Mouse (Mus musculus): Measurements from ENCODE around the gene Braf. TPM values are rescaled to one million over a fixed set of nuclear protein-coding genes. Genes with fewer than 3 reads are reported as not detected.

Braf gene
- total RNA-seq, 2 experiments from 2014 or later: 36.6 to 41.1 TPM

- DNase-seq (ENCODE audit: low spot score in 2 of 2): peak; percentile 60 to 64
These were observed 167.5 kb downstream of the Braf start, which contains the start of gene Dennd2a for GRCm38 (mm10) chr6:39557723-39558261. Gene Dennd2a (minus strand): TSS chr6:39557867.

DNA sequence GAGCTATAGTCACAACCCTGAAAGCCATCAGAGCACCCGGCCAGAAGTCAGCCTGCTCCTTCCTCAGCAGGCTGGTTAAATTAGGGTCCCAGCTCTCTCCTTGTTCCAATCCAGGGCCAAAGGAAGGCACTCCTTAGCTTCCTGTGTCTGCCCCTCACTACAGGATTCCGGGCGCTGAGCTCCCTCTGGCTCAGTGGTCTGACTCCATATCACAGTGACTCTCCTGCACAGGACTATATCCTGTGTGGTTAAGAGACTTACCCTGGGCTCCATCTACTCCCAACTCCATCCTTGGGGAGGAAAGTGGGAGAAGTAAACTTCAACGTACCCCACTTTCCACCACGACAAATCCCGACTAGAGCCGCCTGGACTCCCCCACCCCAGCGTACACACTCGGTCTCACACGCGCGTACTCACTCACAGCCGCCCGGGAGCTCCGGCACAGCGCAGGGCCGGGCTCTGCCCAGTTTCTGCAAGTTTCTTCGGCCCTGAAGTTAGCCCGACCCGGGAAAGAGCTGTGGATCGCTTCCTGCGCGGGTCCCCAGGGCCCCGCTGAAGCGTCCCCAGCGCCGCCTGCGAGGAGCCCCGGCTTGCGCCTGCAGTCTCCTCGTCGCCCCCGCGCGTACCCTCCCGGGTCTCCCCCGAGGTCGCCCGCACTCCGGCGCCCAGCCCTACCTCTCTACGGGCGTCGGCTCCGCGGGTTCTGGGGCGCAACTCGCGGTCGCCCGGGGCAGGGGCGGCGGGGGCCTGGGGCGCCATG lies 168.2 kb downstream of the Braf start:
- peak; percentile 42 to 46 for DNase-seq (ENCODE audit: low spot score in 2 of 2)

DNA sequence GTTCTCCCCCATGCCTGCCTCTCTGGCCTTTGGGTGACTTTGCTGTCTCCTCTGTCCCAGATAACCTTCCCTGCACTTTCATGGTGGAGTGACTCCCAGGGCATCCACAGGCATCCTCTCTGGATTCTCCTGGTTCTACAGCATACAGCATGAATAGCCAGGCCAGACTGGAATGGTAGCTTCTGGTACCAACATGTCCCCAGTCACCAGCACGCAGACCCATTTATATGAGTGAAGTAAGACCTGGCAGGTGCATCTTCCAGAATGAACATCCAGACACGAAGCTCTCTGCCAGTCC lies 169.7 kb downstream of the Braf start:
- no peak for DNase-seq (ENCODE audit: low spot score in 2 of 2)

DNA sequence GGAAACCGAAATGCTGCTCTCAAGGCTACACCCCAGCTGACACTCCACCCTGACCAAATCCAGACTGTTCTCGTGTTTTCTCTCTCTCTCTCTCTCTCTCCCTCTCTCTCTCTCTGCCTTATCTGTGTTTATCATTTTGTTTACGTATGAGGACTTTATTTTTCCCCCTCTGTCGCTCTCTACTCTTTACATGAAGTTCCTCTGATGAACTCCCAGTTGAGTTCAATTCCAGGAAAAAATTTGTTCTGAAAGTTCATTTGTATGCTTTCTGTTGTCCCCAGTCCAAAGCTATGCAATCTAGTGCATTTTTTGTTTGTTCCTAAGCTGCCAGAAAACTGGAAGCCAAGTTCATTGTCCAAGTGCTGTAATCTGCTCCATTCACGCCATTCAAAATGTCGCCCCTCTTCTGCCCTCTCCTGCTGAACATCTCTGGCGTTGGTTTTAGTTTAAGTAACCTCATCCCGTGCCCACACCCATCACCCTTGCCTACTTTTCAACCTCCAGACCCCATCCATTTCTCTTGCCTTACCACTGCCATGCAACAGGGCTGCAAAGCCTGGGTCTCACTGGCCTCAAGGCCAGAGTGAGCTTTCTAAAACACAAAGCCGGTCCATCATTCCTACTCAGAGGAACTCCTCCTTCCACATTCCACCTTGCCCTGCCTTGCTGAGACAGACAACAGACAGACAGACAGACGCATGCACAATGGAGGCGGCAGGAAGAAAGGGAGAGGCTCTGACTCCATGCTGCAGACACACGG lies 170.2 kb downstream of the Braf start:
- no peak for DNase-seq (ENCODE audit: low spot score in 2 of 2)

Other genes with a start within 250 kb of the Braf start
- gene Dennd2a, start 167.6 kb downstream of the Braf start, total RNA-seq (2021): 10 to 100 TPM in 1 of 2 experiments, 1 to 10 TPM in 1; 6.2 to 10.8 TPM
- 10 to 100 TPM; 24.1 to 24.2 TPM for gene Adck2, start 151.6 kb downstream of the Braf start, total RNA-seq (2021)
- under 1 TPM in 1 of 2 experiments, not detected in 1; 0.89 TPM for gene Gm42420, start 139.7 kb downstream of the Braf start, total RNA-seq (2021)
- 100 to 1,000 TPM; 200 to 263 TPM for gene Ndufb2, start 132.9 kb downstream of the Braf start, total RNA-seq (2021)
- 10 to 100 TPM; 77.7 to 90.6 TPM for gene Mrps33, start 85.5 kb upstream of the Braf start, total RNA-seq (2021)
- 10 to 100 TPM in 1 of 2 experiments, 1 to 10 TPM in 1; 8.4 to 31.7 TPM for gene Tmem178b, start 147.8 kb upstream of the Braf start, total RNA-seq (2021)

Data from adrenal gland, adult 18-20 months (tissue).